Mouse (Mus musculus) 416B (cell line): Measurements from ENCODE around the gene Slc25a5.
"Not testable (repeated sequence)": the region's sequence is repeated elsewhere in the genome, so short reads cannot be mapped to it uniquely, and the experiment has no call there.

Source experiments
- DNase-seq: peaks from one replicate; pipeline ENCODE4 v3.0.0; 2011; ENCODE audit warnings: low read depth

The Slc25a5 gene

DNA sequence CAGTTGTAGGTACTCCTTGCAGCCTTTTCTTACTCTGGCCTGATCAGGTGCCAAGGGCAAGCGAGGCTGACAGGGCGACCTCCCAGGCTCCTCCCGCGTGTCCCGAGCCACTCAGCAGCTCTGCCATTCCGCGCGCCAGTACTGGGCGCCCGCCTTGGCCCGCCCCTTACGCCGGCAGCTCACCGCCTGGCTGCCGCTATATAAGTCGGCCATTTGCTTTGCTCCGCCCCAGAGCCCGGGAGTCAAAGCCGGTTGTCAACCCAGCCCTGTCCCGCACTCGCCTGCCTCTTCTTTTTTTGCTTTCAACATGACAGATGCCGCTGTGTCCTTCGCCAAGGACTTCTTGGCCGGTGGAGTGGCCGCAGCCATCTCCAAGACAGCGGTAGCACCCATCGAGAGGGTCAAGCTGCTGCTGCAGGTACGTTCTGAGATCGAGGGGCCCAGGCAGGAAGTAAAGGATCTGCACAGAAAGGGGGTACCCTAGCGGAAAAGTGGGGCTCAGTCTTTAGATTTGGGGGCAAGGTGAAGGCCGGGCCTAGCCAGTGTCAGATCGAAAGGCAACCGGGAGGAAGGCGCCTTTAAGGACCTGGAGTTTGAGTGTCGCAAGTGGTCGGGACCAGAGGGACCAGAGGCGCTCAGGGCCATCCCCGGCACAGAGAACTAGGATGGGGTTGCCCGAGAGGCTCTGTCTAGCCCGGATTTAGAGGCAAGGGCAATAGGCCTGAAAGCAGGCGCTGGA is at the start of gene Slc25a5:
Gene Slc25a5 (plus strand): TSS at position 228 of the 739 bp plus-strand sequence.
- DNase-seq: peak; percentile 88

DNA sequence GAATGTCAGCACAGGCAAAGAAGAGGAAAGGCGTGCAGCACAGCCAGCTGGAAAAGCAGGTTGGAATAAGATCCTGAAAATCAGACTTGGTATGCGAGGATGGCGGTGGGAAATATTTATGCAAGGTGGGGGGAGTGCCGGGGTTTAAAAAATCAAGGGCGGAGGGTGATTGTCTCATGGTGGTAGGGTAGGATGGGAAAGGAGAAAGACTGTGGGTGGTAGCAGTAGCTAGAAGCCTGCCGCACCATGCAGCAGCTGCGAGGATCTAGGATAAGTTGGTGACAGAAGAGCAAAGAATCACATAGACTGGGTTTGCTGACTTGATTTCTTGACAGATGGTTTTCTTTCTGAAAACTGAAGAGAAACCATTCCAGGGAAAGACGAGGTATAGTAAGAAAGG is 48.7 kb upstream of the Slc25a5 start:
- no peak for DNase-seq

DNA sequence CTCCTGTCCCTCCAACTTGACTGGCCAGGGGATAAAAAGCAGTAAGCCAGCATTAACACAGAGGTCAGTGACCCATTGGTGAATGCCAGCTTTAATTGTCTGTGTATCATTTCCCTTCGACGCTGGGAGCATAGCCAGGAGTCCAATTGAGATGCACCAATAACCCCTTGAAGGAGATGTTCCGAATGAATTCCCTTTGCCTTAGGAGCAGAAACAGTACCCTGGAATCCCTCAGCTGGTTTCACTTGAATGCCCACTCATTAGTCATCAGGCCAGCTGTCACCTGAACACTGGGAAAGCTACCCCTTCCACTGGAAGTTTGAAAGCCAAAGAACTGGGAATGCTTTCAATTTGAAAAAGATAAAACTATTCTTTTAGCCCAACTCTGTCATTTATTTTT is 46.9 kb upstream of the Slc25a5 start:
- DNase-seq: no peak

DNA sequence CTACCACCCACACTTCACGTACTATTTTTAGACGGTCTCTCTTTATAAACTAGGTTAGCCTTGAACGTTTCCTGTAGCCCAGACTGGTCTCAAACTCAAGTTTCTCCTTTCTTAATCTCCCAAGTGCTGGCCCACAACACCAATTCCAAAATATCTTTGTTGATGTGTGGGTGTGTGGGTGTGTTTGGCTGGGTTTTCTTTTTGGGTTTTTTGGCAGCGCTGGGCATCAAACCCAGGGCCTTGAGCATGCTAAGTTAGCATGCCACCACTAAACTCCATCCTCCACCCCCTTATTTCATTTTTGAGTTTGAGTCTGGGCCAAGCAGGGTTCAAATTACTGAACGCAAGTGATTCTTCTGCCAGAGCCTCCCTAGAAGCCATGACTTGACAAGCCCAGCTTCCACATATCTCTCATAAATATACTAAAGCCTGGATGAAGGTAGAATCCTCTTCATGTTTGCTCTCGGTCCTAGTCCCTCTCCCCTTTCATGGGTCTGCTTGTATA is 46.1 kb upstream of the Slc25a5 start:
- peak; percentile 32 for DNase-seq

DNA sequence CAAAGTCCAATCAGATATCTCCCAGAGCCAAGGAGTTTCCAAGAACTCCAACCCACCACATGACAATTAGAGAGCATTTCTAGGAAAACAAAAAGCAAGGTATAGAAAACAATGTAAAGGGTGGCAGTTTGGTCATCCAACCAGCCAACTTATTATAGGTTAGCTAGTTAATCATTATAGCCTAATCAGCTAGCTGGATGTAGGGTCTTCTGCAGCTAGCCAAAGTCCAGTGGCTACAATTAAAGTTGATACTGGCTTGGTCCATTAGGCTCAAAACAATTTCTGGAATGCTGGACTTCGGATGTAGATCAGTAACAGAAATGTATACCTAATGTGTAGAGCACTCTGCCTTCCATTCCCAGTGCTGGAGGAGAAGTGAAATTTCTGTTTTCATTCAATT is 44.9 kb upstream of the Slc25a5 start:
- no peak for DNase-seq

DNA sequence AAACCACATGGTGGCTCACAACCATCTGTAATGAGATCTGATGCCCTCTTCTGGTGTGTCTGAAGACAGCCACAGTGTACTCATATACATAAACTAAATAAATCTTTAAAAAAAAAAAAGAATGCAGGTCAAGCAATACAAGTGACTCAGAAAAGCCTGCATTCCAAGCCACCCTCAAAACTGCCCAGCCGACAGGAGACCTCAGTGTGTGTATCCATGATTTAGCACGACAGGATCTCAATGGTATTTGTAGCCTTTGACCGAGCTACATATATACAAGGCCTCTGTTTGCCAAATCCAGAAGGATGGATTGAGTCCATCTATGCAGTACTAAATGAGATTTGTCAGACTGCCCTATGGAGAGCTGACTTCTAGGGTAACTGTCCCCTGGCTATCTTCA is 42.9 kb upstream of the Slc25a5 start:
- DNase-seq: no peak

DNA sequence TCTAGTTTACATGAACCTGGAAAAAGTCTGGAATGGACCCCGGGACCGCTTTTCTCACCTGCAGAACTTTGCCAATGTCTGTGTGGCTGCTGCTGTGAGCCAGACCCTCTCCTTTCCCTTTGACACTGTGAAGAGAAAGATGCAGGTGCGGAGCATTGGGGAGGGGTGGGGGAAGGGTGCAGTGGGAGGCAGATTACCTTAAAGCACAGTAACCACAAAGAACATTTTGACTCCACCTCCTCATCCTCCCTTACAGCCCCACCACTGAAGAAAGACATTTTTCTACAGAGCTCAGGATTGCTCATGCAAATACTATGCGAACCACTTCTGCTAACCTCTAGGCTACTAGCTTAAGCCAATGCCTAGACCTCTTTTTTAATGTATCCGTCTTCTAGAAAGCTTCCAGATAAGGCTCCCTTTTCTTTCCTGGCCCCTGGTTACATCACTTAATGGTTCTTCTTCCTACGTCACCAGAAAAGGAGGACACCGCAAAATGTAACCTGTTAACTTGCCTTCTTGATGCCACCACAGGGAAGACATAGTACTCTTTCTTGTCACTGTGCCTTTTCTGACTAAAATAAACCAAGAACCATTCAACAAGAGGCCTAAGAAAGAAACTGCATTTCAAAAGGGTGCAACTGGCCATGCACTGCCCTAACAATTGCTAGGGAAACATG is 37.5 kb upstream of the Slc25a5 start:
- DNase-seq: no peak

DNA sequence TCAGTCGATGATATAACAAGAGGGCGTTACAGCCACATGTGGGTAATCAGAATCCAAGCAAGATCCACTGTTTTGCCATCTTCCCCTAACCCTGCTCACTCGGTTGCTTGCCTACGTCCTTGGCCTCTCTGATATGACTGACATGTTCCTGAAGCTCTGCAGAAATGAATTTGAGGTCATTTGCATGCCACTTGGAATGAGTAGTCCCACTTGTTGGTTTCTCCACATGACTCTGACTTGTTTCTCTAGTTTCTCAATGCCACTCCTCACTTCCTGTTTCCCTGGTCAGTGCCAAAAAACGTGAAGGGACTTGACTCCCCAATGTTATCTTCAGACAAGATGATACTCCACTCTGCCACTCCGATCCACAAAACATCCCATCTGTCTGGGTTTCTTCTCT is 36.9 kb upstream of the Slc25a5 start:
- DNase-seq: peak; percentile 36

DNA sequence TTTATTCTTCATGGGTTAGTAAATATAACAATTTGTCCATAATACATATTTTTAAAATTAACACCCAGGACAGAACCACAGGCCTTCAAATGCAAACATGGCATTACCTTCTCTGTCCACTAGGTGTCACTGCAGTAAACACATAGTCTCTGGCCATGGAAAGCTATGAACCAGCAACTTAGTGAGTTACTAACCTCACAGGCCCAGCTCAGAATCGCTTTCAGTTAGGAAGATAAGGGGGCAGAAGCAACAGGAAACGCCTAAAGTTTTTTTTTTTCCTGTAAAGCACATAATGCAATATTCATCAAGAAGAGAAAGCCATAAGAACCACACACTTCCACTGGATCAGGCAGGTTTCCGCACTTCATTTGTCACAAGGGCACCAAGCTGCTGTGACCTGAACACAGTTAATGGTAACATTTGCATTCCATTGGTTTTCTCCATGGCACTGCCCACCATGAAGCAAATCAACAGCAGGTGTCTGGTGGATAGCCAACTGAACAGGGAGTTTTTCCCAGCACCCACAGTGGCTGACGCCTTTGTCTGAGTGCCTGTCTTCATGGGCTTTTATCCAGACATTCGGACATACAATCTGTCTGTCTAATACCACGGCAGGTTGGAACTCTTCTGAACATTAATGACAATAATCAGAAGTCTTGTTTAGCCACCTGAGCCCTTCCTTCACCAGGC is 34.4 kb upstream of the Slc25a5 start:
- peak; percentile 74 for DNase-seq

DNA sequence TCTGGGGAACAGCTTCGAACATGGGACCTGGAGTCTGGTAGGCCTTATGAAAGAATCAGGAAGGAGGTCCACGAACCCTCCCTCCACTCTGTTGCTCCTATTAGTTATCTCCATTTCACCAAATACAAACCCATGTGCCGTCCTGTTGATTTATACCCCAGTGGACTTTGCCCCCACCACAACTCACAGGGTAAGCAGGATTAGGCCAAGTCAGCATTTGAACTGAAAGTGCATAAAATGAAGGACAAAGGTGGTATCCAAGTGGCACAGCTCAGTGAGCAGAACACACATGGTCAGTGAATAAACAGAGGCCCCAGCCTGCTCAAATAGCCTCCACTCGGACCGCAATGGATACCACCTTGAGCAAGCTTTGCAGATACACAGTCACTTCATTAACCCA is 33.2 kb upstream of the Slc25a5 start:
- DNase-seq: no peak

DNA sequence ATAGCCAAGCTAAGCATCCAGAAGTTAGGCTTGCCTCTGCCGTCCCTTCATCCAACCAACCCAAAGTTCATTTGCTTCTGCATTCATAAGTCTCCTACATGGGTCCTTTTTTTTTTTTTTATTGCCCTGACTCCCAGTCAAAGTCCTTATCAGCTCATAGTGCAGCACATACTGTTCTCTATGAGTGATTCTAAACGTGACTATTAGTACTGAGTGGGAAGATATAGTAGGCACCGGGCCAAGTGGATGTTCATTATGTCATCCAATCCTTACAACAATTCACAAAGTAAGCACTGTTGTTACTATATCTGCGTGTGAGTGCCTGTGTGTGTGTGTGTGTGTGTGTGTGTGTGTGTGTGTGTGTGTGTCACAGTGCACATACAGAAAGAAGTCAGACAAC is 32.6 kb upstream of the Slc25a5 start:
- DNase-seq: no peak

DNA sequence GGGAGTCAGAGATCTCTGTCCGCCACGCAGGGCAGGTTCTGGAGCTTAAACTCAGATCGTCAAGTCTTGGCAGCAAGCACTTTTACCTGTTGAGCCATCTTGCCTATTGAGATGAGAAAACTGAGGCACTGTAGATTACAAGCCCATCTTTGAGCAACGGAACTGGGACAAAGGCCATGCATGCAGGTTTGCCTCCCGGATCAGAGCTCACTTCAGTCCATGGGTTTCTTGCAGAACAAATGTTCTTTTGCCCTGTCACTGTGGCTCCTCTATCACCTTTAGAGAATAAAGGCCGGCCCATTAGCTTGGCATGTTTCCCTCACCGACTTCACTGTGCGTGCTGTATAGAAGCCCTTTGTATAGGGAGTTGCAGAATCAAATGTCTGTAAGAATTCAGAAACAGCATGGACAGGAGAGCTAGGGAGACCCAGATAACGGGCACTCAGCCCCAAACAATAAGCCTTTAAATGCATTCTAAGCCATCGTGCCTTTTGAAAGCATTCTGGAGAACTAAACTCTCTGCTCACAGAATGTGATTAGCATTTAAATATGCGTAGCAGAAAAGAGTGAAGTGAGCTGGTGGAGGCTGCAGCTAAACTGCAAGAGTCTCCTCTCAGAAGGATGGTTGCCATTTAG is 32.0 kb upstream of the Slc25a5 start:
- no peak for DNase-seq

DNA sequence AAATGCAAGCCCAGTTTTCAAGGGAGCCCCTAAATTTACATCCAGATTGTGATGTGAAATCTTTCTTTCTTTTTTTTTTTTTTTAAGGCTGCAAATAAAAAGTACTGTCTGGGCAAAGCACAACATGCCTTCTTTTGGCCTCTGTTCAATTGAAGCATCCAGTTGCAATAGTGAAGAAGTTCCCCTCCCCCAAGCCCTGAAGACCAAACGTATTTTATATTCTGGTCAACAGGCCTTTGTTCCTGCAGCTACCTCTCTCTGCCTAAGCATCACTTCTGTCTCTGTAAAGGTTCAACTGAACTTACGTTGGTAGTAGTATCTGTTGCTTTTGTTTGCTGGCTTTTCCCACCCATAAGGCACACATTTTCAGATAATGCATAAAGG is 31.5 kb upstream of the Slc25a5 start:
- DNase-seq: no peak

DNA sequence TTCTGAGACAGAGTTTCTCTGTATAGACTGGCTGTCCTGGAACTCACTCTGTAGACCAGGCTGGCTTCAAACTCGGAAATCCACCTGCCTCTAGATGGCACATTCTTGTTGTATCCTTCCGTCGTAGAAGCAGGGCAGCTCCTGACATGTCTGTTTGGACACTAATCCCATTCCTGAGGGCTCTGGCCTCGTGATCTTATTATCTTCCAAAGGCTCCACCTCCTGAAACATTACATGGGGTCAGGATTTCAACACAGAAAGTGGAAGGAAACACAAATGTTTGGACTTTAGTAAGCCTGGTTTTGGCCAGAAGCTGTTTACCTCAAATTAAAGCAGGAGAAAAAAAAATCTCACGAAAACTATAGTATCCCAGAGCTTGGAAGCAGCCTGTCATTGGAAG is 28.1 kb upstream of the Slc25a5 start:
- DNase-seq: no peak

DNA sequence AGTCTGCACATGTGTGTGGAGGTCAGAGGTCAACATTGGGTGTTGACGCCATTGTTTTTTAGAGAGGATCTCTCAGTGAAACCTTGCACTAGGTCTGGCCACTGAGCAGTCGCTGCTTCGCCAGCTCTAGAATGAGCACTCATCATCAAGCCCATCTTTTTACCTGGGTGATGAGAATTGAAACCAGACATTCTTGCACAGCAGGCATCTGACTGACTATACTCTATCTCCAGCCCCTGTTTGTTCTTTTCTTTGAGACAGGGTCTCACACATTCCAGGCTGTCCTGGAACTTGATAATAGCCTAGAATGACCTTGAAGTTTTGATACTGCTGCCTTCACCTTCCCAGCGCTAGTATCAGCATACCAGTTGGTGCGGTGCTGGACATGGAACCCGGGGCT is 22.9 kb upstream of the Slc25a5 start:
- no peak for DNase-seq

DNA sequence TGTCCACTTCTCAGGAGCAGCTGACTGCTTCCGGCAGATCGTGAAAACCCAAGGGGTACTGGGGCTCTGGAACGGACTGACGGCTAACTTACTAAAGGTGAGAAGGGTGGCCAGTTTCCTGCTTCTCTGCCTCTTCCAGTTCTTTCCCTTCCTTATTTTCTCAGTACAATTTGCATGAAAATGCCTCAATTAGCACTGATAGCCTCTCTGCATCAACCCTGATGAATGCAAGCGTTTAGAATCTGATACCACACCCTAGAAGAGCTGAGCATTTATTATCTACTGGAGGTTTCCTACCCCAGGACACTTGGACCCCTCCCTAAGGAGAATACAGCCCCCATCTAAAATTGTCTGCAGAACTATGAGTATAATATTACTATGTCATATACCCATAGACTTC is 19.9 kb upstream of the Slc25a5 start:
- DNase-seq: no peak

DNA sequence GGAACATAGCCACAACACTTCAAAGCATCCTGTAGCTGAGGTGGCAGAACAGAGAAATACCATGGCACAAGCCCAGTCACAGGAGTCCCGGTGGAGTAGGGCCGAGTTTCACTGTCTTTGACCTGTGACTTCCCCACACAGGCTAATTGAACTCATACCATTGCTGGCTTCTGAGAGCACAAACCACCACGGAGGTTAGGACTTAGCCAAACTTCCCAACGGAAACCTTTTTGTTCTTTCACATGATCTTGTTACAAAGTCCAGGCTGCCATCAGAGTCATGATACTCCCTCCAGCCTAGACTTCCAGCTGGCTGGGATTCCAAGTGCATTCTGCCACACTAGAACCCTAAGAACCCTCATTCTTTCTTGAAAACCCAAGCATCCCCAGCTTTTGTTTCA is 17.8 kb upstream of the Slc25a5 start:
- DNase-seq: no peak

DNA sequence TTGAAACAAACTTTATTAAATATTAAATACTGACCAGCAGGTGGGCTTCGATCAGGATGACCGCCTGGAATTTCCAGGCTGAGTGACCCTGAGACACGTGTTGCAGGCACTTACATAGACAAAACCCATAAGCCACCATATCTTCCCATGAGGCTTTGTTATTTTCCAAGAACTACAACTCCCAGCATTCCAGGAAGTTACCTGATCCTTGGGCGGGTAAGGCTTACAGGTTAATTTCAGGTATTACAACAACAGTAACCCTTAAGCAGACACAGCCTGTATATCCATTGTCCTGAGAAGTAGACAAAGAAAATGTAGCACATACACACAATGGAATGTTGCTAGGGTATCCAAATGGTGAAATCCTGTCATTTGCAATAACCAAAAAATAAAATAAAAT is 6.1 kb upstream of the Slc25a5 start:
- no peak for DNase-seq

DNA sequence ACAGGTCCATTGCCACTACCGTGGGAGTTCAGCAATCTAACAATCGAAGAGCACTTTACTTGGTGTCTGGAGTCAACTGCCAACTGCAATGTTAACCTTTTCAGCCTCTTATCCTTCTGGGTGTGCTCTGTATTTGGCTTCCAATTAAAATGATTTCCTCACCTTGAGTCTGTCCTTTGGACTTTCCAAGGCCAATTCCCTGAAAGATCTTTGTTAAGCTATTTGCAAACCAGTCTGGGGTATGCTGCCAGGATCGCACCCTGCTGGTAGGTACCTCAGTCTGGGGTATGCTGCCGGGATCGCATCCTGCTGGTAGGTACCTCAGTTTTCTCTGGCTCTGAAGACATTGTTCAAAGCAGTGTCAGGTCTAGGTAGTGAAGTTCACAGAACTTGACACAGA is 880 bp upstream of the Slc25a5 start:
- no peak for DNase-seq

DNA sequence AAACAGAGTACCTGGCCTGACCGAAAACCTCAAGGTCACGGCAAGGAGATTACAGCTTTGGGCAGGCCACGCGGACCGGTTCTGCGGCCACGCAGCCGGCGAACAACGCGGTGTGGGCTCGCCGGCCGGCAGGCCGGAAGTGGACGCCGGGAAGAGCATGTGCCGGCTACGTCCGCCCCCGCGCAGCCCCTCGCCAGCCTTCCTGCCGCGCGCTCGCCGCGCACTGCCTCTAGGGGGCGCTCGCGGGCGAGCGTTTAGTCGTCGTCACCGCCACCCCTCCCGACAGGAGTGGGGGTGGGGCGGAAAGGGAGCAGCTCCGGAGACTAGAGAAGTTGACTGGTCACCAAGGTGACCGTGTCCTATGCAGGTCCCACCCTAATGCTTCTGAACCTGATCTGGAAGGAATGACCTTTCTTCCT is 721 bp downstream of the Slc25a5 start:
- peak; percentile 77 for DNase-seq

DNA sequence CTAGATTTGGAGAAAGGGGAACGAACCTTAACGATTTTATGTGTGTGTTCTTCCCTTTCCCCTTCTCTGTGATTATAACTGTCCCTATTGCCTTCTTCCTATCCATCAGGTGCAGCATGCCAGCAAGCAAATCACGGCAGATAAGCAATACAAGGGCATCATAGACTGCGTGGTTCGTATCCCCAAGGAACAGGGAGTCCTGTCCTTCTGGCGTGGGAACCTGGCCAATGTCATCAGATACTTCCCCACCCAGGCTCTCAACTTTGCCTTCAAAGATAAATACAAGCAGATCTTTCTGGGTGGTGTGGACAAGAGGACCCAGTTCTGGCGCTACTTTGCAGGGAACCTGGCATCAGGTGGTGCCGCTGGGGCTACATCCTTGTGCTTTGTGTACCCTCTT is 1.3 kb downstream of the Slc25a5 start:
- DNase-seq: not testable (repeated sequence)

DNA sequence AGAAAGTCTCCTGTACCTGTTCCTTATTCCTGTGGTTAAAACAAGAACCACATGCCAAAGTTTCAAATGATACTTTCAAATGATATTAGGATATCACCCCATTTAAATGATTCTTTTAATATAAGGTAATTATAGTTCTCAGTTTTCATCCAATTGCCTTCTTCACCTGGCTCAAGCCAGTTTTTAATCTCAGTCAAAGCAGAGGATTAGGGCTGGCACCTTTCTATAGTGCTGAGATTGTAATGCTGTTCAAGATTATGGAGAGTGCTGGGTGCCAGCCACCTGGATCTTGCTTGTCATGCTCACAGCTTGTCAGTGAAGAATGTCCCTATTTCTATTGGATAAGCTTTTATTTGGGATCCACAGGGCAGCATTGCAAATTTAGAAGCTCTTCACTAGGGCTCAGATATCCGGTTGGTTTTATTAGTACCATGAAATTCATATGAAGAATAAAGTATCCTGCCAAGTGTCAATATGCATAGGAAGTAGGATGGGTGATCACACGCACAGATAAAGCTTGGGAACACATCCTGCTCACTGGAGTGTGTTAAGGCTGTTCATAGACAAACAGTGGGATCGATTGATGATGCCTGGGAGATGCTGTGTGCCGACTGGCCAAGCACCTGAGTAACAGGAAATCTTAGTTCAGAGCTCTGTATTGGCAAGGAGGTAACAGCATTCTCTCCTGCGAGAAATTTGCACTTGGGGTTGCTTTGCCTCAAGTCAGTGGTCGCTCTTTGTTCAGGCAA is 3.9 kb downstream of the Slc25a5 start:
- peak; percentile 20 for DNase-seq
